Mouse (Mus musculus): Measurements from ENCODE around the gene Elp4.

The Elp4 gene

GRCm38 (mm10) chr2:105669881-105670730 lies 234.3 kb downstream of the Elp4 start:
- DNase-seq: no peak

DNA sequence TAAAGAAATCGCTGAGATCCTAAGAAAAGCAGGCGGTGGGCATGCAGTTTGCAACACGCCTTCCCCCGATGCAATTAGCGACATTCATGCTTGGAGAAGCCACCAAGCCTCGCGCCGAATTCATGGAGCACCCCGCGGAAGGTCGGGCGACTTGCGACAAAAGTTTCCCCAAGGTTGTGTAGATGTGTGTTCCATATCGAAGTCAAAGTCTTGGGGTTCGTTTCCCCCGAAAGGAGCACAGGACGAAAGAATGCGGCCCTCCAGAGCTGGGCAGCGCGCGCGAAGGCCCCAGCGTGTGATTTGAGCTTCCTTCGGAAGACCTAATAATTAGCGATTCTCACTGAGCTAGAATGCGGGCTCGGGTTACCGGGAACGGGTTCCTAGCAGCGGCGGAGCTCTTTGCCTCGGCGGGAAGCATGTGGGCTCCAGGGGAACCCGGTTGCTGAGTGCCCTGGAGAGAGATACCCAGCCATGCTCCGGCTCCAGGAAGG lies 234.9 kb downstream of the Elp4 start:
- no peak for DNase-seq

DNA sequence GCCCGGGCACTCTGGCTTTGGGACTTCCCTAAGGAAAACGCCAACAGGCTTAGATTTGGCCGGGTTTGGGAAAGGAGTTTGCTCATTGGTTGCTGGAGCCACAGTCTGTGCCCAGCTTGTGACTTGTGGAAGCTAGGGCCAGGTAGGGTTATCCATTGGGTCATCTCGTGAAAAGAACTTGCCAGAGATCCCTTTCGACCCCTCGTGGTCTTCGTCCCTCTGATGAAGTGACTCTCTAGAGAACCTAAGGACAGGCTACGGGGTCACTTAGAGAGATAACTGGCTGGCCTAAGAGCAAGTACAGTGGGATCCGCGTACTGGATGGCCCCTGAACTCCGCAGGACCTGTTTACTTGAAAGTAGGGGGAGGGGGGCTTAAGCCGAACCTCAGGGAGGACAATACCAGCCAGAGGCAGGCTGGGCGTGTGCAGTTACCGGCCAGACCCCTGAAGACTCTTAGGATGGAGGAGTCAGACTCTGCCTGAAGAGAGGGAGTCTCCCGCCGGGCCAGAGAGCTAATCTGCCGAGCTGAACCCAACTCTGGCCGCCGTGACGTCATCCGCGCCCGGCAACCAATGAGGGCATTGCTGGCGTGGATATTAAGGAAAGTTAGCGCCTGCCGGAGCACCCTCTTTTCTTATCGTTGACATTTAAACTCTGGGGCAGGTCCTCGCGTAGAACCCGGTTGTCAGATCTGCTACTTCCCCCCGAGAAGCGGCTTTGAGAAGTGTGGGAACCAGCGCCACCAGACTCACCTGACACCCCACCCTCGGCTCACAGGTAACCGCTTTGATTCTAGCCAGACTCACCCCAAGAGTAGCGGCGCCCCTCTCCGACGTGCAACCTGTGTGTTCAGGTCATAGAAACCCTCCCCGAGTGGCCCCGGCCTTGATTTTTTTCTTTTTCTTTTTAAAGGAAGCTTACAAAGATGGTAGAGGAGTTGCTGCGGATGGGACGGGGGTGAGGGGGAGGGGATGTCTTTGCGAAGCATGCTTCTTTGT lies 235.8 kb downstream of the Elp4 start, which contains the start of gene Pax6:
Gene Pax6, plus strand, starts transcription at position 630 of the 1,000 bp plus-strand sequence.
- no peak for DNase-seq

GRCm38 (mm10) chr2:105667626-105667950 lies 236.8 kb downstream of the Elp4 start:
- no peak for DNase-seq

- no peak for DNase-seq
Observed at GRCm38 (mm10) chr2:105666763-105667625, 237.4 kb downstream of the Elp4 start.

DNA sequence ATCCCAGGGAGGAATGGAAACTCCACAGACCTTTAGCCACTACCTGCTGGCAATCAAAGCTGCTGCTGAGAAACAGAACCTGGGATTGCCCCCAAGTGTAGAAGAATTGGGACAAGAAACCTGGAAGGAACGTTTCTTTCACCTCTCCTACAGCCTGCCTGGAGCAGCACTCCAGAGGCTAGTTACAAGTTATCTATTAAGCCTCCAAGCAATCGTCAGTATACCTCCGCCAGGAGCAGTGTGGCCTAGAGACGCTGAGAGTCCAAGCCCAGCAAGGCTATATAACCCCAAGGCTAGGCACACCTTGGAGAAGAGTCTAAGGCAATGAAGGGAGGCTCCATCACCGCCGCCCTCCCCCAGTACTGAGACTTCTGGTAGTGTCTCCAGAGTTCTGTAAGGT lies 238.0 kb downstream of the Elp4 start:
- no peak for DNase-seq

GRCm38 (mm10) chr2:105665491-105666250 lies 238.7 kb downstream of the Elp4 start:
- no peak for DNase-seq

DNA sequence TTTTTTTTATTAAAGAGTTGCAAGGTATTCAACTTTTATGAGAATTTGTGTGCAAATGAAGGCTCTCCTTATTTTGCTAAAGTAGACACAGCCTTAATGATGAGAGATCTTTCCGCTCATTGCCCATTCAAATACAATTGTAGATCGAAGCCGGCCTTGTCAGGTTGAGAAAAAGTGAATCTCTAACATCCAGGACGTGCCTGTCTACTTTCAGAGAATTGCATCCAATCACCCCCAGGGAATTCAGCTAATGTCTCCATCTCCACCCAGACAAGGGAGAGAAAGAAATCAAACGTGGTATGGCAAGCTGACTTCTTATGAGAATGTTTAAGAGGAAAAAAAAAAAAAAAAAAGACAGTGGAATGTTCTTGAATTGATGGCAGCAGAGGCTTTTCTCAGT lies 239.4 kb downstream of the Elp4 start:
- DNase-seq: no peak

- no peak for DNase-seq
Observed at GRCm38 (mm10) chr2:105663101-105663511, 241.3 kb downstream of the Elp4 start.

DNA sequence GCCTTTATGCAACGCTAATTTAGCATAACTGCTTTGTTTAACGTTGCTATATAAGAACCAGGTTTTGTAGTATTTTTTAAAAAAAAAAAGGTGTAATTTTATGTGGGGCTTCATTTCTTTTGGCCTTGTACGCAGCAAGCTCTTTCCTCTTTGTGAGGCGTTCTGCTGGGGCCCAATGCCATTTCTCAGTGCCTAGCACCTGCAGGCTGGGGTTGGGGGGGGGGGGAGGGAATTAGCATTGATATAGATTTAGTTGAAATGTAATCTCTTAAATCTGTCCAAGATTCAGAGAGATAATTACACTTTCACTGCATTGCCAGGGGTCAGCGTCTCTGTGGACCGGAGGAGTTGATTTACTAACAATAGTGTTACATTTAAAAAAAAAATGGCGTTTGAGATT lies 241.8 kb downstream of the Elp4 start:
- no peak for DNase-seq

DNA sequence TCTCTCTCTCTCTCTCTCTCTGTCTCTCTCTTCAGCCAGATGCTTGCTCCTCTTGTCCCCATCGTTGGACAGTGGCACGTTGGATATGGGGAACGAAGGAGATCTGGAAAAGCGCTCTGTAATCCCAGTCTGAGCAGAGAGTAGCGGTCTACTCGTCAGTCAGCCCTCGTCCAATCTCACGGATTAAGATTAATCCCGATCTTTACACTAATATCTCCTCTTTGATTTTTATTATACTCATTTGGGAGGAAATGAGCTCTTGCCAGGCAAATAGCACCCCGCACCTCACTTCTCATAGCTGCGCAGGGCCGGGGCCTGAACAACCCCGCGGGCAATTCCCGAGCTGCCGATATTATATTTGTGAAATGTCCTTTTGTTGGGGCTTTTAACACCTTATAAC lies 242.2 kb downstream of the Elp4 start:
- no peak for DNase-seq

GRCm38 (mm10) chr2:105661623-105662066 lies 242.7 kb downstream of the Elp4 start:
- DNase-seq: no peak

- no peak for DNase-seq
Observed at GRCm38 (mm10) chr2:105660874-105661622, 243.3 kb downstream of the Elp4 start.

GRCm38 (mm10) chr2:105659926-105660873 lies 244.2 kb downstream of the Elp4 start:
- DNase-seq: no peak

- DNase-seq: no peak
Observed at GRCm38 (mm10) chr2:105659350-105659749, 245.0 kb downstream of the Elp4 start.

GRCm38 (mm10) chr2:105656456-105656855 lies 247.9 kb downstream of the Elp4 start:
- no peak for DNase-seq
